Mouse (Mus musculus) MEL-GATA-1-ER (cell line): ENCODE data around the gene Preb.
A peak's percentile ranks its signal among the peaks of the same experiment; 100 is the strongest.

Source experiments
- DNase-seq: peaks from one replicate; pipeline ENCODE4 v3.0.0-alpha.2; 2012; ENCODE audit warnings: low read depth; ENCODE audit errors: extremely low read depth

The Preb gene

GRCm38 (mm10) chr5:30922581-30923041 lies 37.5 kb downstream of the Preb start:
- no peak for DNase-seq

- peak; percentile 97 for DNase-seq
These were observed 38.7 kb downstream of the Preb start, which contains the start of gene Khk for GRCm38 (mm10) chr5:30921256-30922033. Khk (plus strand) TSS chr5:30921431.

- DNase-seq = peak; percentile 56
These were observed 39.5 kb downstream of the Preb start for GRCm38 (mm10) chr5:30920621-30921020.

- no peak for DNase-seq
These were observed 40.1 kb downstream of the Preb start for GRCm38 (mm10) chr5:30919831-30920614.

- no peak for DNase-seq
These were observed 41.5 kb downstream of the Preb start for GRCm38 (mm10) chr5:30918691-30919090.

- DNase-seq = no peak
These were observed 42.1 kb downstream of the Preb start for GRCm38 (mm10) chr5:30917891-30918670.

- no peak for DNase-seq
These were observed 42.8 kb downstream of the Preb start for GRCm38 (mm10) chr5:30917348-30917747.

GRCm38 (mm10) chr5:30916841-30917240 lies 43.3 kb downstream of the Preb start:
- DNase-seq = no peak

- peak; percentile 100 for DNase-seq
These were observed 44.2 kb downstream of the Preb start for GRCm38 (mm10) chr5:30915974-30916433.

GRCm38 (mm10) chr5:30915456-30915855 lies 44.7 kb downstream of the Preb start:
- DNase-seq = no peak

GRCm38 (mm10) chr5:30914849-30915248 lies 45.3 kb downstream of the Preb start:
- DNase-seq = no peak

- DNase-seq = no peak
These were observed 46.0 kb downstream of the Preb start for GRCm38 (mm10) chr5:30914101-30914635.

GRCm38 (mm10) chr5:30913060-30913841 lies 46.9 kb downstream of the Preb start, which contains the start of gene Emilin1:
Emilin1 (plus strand) TSS chr5:30913402.
- DNase-seq = no peak

GRCm38 (mm10) chr5:30912156-30912555 lies 48.0 kb downstream of the Preb start:
- DNase-seq = no peak

GRCm38 (mm10) chr5:30910481-30910880 lies 49.7 kb downstream of the Preb start:
- DNase-seq = no peak

GRCm38 (mm10) chr5:30909863-30910262 lies 50.3 kb downstream of the Preb start:
- no peak for DNase-seq

- DNase-seq = no peak
These were observed 50.9 kb downstream of the Preb start for GRCm38 (mm10) chr5:30909300-30909659.

- no peak for DNase-seq
These were observed 51.5 kb downstream of the Preb start for GRCm38 (mm10) chr5:30908426-30909299.

GRCm38 (mm10) chr5:30907413-30908059 lies 52.6 kb downstream of the Preb start, which contains the start of gene Ost4:
Ost4 (minus strand) TSS chr5:30907788.
- peak; percentile 93 for DNase-seq
